Mouse (Mus musculus) adrenal gland, adult 18-20 months (tissue): ENCODE measurements at regions not wholly inside any gene's neighbourhood (a gene's known extent, or its start where the extent isn't known, plus 50 kb on each side); places are given as distances from the start of the nearest gene placed in this dataset.
"Not testable (repeated sequence)": the region's sequence is repeated elsewhere in the genome, so short reads cannot be mapped to it uniquely, and the experiment has no call there.

Source experiments
- DNase-seq, 2 experiments: peaks; one replicate each; pipeline ENCODE4 v3.0.0; 2021 to 2022; ENCODE audit warnings: low spot score in 2 of 2

DNA sequence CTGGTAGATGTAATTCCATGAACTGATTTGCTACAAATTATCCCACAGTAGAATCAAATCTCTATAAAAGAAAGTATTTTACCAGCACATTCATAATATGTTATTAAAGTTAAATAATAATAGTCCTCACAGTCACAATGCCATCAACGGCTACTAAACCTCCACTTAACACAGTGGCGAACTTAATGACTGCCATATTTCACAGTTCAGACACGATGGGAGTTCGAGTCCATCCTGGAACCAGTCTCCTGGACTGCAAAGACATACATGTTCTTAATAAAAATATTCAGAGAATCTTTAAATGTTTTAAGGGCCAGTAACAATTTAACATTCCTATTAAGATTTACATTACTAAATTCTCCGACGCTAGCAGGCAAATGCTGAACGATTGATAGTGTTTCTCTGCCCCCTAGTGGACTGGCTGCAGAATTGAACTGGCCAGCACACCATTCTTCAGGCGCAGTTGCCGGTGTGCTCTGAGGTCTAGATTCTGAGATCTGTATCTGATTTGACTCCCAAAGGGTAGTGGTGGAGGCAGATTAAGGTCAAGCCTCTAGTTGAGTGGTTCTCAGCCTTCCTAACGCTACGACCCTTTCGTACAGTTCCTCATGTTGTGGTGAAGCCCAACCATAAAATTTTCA lies 182.3 kb downstream of the Csl start:
- peak; percentile 39 to 50 for DNase-seq

DNA sequence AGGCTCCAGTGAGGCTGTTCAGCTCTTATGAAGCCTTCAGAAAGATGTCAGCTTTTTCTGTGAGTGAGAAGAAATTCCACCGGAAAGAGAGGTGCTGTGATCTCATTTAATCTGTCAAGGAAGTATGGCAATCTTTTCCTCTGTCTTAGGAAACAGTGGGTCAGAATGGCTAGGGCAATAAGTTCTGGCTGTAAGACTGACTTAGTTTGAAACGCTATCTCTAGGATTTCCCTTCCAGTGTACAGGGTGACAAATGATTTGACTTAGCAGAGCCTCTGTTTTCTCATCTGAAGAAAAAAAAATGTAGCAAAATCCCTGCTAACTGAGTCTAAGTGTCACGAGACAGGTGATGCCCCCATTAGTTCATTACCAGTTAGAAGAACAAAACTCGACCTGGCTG lies 181.1 kb downstream of the Csl start:
- no peak for DNase-seq

DNA sequence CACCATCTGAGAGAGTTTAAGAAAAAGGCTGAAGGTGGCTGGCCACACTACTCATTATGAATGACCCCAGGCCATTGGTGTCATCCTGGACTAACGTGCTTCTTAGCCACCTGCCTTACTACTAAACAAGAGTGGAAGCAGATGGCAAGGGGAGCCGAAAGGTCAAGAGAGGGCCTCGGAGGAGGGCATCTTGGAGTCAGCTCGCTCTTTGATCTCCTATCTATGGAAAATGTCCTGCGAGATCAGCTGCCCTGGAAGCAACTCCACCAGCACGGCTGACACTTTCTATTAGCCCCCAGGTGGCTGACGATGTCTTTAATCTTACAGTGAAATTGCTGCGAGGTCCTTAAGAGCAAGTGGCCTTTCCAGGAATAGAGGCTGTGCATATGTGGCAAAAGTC lies 179.3 kb downstream of the Csl start:
- DNase-seq: no peak

DNA sequence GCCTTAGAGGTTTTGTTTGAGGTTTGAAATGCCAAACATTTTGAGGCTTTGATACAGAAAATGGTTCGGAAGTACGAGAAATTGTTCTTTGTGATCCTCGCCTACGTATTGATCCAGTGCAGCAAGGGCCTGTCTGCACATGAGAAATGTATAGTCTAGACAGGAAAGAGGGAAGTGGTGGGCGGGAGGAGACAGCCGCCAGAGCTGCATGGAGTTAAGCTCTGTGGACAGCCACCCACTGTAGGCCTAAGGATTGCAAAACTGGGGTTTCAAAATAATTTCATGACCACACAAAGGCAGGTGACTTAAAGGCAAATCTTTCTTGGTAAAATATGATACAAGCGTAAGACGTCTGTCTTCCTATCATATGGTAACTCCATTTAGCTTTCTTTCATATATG lies 178.4 kb downstream of the Csl start:
- DNase-seq: no peak

DNA sequence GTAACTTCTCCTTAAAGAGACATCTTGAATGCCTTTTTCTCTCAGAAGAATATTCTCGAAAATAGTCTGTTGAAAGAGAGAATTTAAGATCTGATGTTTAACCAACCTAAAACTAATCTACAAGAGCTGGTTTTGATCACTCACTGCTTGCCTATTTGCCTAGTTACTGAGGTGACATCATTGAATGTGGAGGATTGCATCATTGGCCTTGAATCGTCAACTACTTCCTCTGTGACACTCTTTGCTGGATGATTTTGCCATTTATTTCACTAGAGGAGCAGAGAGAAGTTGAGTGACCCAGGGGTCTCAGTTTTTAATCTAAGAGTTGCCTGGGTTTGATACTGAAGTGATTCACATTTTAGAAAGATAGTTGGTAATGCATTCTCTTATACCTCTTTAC lies 174.6 kb downstream of the Csl start:
- no peak for DNase-seq

DNA sequence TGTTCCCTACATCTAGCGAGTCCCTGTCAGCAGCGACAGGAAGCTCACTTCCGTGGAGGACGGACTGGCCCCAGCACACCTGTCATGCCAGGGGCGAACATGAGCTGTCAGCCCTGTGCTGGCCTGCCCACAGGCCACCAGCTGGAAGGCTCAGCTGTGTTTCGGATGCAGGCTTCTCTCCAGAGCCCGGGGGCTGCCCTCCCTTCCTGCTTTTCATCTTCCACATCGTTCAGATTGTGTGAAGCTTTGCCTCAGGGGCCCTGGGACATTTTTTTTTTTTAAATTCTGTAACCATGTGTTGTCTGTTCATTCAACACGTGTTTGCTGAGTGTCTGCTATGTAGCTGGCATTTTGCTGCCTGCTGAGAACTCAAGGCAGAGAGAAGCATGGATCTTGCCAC lies 167.2 kb downstream of the Csl start:
- DNase-seq: no peak

DNA sequence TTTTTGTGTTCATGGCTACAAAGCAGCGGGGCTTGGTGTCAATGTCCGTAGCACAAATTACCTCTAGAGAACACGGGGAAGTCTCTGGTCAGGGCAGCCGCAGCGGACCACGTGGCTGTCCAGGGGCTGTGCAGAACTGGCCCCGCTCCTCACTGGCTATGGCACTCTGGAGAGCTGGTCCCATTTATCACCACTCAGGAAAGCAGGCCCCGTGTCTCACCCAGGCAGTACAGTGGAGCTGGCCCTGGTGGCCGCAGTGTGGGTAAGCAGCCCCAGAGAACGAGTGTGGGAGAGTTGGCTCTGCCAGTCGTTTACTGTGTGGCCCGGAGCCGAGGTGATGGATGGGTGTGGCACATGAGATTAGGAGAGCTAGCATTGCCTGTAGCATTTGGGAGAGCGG lies 163.8 kb downstream of the Csl start:
- no peak for DNase-seq

DNA sequence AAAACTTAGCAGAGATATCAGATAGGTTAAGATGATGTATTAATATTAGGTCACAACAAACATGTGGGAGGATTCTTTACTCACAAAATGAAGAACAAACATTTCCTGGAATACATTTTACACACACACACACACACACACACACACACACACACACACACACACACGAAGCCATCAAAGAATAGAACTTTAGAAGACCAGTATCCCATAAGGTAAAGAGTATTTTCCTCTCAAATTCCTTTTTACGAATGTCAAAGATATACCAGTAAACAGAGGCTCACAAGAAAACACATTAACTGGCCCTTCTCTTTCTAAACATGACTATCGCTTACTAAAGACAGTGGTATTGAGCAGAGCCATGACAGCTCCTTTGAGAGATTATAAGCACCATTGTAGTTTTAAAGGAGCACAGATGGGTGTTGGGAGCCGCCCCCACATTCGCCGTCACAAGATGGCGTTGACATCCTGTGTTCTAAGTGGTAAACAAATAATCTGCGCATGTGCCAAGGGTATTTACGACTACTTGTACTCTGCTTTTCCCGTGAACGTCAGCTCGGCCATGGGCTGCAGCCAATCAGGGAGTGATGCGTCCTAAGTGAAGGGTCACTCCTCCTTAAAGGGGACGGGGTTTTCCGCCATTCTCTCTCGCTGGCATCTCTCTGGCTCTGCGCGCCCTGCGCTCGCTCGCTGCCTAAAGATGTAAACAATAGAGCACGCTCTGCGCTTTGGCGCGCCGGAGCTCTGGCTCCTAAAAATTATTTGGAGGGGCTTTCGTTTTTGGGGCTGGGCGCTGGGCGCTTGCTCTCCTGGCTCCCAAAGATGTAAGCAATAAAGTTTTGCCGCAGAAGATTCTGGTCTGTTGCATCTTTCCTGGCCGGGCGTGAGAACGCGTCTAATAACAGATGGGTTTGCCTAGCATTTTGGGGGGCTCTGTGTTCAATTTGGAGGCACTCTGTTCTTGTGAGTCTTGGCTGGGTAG lies 160.0 kb downstream of the Csl start:
- not testable (repeated sequence) for DNase-seq

DNA sequence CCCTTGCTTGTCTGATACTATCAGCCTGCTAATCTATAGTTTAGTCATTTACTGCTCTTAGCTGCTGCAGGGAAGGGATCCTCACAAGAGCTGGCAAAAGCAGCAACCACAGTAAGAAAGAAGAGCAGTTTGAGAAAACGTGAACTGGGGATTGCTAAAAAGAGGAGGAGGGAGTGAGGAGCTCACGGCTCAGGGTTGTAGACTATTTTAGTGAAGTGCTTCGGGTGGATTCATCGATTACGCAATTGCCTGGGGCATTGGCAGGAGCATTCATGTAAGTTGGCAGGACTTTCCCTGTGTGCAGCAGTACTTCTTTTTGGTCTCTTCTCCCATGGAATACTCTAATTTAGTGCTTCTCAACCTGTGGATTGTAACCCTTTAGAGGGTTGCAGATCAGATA lies 157.1 kb downstream of the Csl start:
- no peak for DNase-seq

DNA sequence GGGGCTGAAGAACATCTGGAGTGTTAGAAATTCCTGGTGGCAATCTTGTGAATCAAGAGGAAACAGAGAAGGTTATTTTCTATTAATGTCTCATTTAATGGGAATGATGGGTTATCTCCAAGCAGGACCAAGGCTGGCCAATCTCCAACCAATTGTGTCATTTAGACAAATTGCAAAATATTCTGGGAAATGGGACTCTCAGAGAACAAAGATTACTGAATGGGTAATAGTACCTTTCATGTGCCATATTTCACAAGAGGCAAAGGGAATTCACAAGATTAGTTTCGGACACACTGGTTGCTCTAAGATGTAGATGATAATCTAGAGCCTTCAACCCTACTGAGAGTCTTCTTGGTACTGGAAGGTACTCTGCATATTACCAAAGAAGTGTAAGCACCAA lies 155.3 kb downstream of the Csl start:
- DNase-seq: no peak

DNA sequence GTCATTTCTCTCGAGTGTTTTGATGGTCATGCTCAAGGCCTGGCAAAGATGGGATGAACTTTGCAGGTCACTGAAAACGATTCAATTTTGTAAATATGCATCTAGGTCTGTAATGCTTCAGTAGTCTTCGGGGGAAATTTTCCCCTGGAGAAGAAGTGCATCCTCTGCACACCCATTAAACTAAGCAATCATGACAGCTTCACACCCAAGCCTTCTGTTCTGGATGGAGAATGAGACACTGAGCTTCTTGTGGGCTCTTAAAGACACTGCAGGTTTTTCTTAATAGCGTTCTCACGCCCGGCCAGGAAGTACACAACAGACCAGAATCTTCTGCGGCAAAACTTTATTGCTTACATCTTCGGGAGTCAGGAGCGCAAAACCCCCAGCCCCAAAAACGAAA lies 151.0 kb downstream of the Csl start:
- DNase-seq: no peak

DNA sequence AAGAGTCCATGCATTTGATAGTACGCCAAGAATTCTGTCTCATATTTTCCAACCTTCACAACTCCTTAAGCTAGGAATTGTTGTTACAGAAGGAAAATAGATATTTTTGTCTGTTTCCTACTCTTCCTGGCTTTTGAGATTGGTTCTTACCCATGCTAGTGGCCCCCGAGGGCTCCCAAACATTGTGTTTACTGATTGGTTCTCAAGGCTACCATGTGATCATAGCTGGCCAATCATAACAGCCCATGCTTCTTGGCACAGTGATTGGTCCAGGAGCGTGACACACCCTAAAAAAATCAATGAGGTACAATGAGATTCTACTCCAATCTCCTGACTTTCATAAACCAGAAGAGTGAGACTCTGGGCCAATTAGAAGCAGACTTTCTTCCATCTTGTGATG lies 150.0 kb downstream of the Csl start:
- DNase-seq: no peak

DNA sequence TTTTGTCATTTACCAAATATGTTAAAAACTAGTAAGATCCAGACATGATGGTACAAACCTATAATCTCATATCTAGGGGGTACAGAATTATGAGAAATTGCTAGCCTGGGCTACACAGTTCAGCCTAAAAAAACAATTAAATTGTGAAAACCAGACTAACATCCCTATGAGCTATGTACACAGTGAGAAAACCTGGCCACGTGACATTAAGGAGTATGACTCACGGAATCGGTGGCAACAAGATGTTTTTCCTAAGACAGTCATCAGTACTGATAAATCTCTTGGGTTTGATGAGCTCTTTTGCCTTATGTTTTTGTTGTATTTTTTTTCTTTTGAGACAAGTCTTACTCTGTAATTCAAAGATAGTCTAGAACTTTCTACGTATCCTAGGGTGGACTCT lies 148.6 kb downstream of the Csl start:
- DNase-seq: no peak

DNA sequence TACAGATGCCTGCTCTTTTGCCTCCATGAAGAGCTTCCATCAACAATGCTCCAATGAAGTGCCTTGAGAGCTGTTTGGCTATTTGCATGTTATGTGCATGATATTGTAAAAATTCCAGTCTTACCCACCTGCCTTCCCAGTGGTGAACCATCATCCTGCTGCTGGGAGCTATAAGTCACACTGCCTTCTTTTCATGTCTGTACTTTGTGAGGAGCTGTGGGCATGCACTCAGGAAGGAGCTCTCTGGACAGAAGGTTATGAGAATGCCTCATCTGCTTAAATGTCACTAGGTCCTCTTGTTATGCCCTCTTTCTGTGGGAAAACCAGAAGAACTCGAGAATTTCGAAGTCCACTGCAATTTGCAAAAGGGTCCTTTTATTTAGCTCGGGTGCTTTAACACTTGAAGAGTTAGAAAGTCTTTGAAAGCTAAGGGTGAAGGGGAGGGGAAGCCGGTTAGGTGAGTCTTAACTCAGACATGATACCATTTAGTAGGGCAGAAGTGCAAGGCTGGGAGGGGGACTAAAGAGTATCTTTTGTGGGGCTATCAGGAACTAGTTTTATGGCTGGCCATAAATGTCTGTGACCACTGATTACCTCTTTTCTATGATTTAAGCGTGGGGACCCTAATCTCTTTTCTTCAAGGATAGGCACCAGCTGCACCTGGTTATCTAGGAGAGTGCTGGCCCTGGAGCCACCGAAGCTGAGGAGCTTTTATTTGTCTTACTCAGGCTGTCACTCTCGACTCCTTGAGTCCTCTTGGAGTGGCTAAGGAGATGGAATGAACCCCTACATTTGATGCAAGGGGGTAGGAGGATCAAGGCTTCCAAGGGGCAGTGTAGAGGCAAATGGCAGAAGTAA lies 144.8 kb downstream of the Csl start:
- no peak for DNase-seq

DNA sequence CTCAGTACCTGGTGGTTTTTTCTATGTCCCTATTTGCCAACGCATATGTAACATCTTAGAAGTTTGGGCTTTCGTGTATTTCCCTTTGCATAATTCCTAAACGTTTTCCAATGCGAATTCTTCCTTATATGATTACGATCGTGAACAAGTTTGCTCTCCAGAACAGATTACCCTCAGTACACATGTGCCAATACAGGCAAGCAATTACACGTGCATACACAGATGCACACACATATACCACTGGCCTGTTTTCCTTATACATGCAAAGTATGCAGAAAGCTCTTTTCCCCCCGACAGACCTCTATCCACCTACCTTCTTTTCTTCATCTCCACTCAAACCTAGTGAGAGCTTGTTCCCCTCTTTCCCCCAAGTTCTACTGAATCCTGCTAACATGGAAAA lies 144.1 kb downstream of the Csl start:
- no peak for DNase-seq

DNA sequence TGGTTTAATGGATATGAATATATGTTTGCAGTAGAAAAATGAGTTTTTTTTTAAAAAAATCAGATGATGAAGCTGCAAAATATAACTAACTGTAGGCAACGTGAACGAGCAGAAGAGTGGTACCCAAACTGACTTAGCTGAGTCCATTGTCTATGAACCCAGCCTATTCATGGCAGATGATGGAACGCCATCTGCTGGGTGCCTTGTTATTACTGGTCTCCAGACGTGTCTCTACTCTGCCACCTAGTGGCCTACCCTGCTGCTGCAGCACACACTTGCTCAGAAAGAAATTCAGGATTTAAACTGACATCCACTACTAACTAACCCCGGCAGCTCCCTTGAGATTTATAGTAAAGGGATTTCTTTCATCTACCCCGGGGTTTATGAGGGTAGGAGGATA lies 143.7 kb downstream of the Csl start:
- DNase-seq: peak; percentile 79 to 82

DNA sequence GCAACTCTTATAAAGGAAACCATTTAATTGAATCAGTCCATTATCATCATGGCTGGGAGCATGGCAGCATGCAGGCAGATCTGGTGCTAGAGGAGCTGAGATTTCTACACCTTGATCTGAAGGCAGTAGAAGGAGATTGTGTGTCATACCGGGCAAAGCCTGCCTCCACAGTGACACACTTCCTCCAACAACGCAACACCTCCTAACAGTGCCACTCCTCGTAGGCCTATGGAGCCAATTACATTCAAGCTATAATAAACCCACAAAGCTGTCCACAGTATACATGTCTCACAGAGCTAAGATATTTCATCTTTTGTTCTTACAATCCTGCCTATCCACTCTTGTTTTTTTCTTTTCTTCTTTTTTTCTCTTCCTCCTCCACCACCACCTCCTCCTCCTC lies 141.8 kb downstream of the Csl start:
- DNase-seq: no peak

DNA sequence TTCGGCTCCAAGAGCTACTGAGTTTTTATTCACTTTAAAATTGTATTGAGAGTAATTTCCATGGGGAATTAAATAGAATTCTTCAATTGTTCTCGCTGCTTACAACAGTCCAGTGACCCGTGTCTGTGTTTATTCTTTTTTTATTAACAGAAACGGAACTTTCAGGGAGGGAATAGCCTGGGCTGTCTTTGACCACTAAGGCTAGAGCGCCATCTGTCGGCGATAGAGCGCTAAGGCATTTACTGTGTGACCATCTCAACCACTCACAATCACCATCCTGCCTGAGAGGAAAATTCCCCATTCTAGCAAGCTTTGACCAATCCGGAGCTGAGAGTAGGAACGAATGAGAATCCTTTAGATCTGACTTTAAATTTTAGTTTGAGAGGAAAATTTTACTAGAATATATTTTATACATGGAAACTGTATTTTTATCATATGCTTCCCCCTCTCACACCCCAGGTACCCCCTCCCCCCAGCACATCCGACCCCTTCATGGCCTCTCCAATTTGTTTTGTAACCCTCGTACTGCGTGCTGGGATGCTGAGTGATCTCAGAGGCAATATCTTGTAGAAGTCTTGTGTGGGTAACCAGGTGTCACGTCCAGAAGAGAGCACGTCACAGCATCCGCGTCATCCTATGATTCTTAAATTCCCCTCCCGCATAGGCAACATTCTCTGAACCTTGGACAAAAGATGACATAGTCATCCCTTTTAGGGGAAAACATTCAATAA lies 139.9 kb downstream of the Csl start:
- peak; percentile 71 to 75 for DNase-seq

DNA sequence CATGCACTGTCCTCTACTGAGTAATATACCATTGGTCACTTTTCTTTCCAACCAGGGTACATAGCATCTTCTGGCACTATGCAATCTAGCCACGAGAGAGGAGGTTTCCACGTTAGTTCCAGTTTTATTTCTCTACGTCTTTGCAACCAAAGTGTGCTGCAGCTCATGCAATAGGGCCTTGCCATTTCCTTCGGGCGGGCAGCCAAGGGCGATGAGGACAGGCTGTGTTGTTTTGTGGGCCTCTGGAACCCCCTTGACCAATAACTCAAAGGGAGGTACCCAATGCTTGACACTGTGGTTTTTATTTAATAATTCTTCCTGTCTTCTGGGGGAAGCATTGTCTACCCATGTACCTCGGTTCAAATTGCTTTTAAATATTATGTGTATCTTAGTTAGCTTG lies 139.0 kb downstream of the Csl start:
- no peak for DNase-seq

DNA sequence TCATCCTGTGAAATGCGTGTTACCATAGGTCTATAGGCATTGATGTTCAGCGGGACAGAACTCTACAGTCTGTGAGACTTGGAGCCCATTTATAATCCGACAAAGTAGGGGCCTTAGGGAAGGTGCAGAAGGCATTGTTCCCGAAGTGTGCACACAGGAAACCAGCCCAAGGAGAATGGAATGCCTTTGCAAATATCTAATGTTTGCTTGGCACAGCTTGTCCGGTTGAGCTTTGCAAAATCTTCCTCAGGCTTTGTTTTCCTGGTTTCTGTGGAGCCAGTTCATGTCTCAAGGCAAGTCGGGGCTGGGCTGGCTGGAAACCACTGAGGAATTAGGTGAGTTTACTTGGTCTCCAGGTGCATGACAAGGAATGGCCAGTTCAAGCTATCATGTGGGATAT lies 132.1 kb downstream of the Csl start:
- no peak for DNase-seq
